Mouse (Mus musculus) heart, adult 2 months (tissue): ENCODE results near the gene Peli3. TPM values are rescaled to one million over a fixed set of nuclear protein-coding genes. Genes with fewer than 3 reads are reported as not detected.
"Not testable (repeated sequence)": the region's sequence is repeated elsewhere in the genome, so short reads cannot be mapped to it uniquely, and the experiment has no call there.

ENCODE experiments used
- DNase-seq, 2 experiments: peaks; one replicate each; pipeline ENCODE4 v3.0.0; 2021
- H3K27ac ChIP-seq: fragments of 200-600 bp; 2 replicates; pipeline ENCODE4 v1.8.1; 2022
- H3K27me3 ChIP-seq: fragments of 200-500 bp; 2 replicates; pipeline ENCODE4 v1.6.1; 2012; ENCODE audit warnings: mild to moderate bottlenecking, low read length, inconsistent platforms, mixed read lengths; ENCODE audit not compliant: control insufficient read depth, insufficient read depth
- H3K36me3 ChIP-seq: fragments of 200-500 bp; 2 replicates; pipeline ENCODE4 v1.6.1; 2012; ENCODE audit warnings: low read length, inconsistent platforms; ENCODE audit not compliant: control insufficient read depth, insufficient read depth
- H3K4me1 ChIP-seq: fragments of 200-500 bp; 2 replicates; pipeline ENCODE4 v1.6.1; 2011; ENCODE audit warnings: low read length; ENCODE audit not compliant: control insufficient read depth, insufficient read depth
- H3K4me3 ChIP-seq: fragments of 200-600 bp; 2 replicates; pipeline ENCODE4 v1.8.1; 2022
- H3K79me2 ChIP-seq: fragments of 200-500 bp; replicated peaks from 2 replicates; pipeline ENCODE4 v1.6.1; 2012; ENCODE audit warnings: mild to moderate bottlenecking, inconsistent platforms, low read length, moderate library complexity, mixed read lengths; ENCODE audit not compliant: control insufficient read depth, insufficient read depth
- H3K9ac ChIP-seq: fragments of 200-500 bp; 2 replicates; pipeline ENCODE4 v1.6.1; 2012; ENCODE audit warnings: low read depth, mild to moderate bottlenecking, control low read depth, inconsistent platforms, low read length, mixed read lengths
- CTCF ChIP-seq: fragments of 200-600 bp; IDR thresholded peaks from 2 replicates; pipeline ENCODE4 v1.8.1; 2022; ENCODE audit warnings: antibody characterized with exemption, mild to moderate bottlenecking, moderate library complexity
- EP300 ChIP-seq: fragments of 200-500 bp; IDR thresholded peaks from 2 replicates; pipeline ENCODE4 v1.6.1; 2011; ENCODE audit warnings: low read depth, low read length, control low read depth; ENCODE audit not compliant: insufficient read depth
- POLR2A ChIP-seq: fragments of 200-500 bp; IDR thresholded peaks from 2 replicates; pipeline ENCODE4 v1.6.1; 2011; ENCODE audit warnings: mild to moderate bottlenecking, low read depth, low read length, control low read depth; ENCODE audit not compliant: insufficient read depth
- WGBS: fragments of 180-500 bp; shearing (Covaris S2); methylation state at CpG from one replicate; pipeline ENCODE4 v1.1.7; 2018; 5-methylcytosine and 5-hydroxymethylcytosine counted together
- intact Hi-C: fragments of 180-260 bp; cut with DNase I; formaldehyde crosslinking; loops from one replicate; pipeline ENCODE4 v1.15.1; 2025
- polyA plus RNA-seq: library from polyadenylated mRNA; depleted of rRNA; stranded (reverse); fragments of >200 nt; gene quantifications from 2 replicates; pipeline ENCODE4 v1.2.3, GENCODE M21; 2012
- total RNA-seq, 2 experiments: library from RNA; stranded (reverse); gene quantifications; 2 replicates each; pipeline ENCODE4 v1.2.3; 2021

Peli3 gene
- total and polyA plus RNA-seq, 3 experiments, result 1.9 to 2.5 (median 2.4) TPM

GRCm38 (mm10) chr19:4989013-4989412 lies 46.1 kb upstream of the Peli3 start:
- DNase-seq, result peak; percentile 85 to 93
- no peak overlapping the region for H3K4me3 ChIP-seq

GRCm38 (mm10) chr19:4981767-4982166 lies 38.8 kb upstream of the Peli3 start:
- intact Hi-C loops, result loop anchor here (1.0 kb wide), 1 partner anchor 21 kb away; no protein-coding TSS in a partner anchor
- Histone ChIP-seq H3K4me3 (no peak overlapping the region), H3K79me2 (no peaks in the 10 kb centered on the region), H3K27me3 (no peaks in the 10 kb centered on the region), H3K4me1 (no peaks in the 10 kb centered on the region), H3K9ac (no peak overlapping the region), H3K36me3 (no peaks in the 10 kb centered on the region), H3K27ac (no peak overlapping the region)
- peak in 1 of 2 experiments; percentile 18 for DNase-seq
- 0 out of 2 replicates have a peak, but pooled peaks have one; percentile 28 for TF ChIP-seq EP300
- no peak for TF ChIP-seq POLR2A
- TF ChIP-seq CTCF, result peak; percentile 92

More at GRCm38 (mm10) chr19:4989013-4989412, 46.1 kb upstream of the Peli3 start:
- Histone ChIP-seq H3K27me3 (no peaks in the 10 kb centered on the region), H3K4me1 (no peaks in the 10 kb centered on the region; the same call in 1 of the 2 replicates), H3K9ac (no peak overlapping the region), H3K79me2 (no peaks in the 10 kb centered on the region), H3K36me3 (no peaks in the 10 kb centered on the region; the same call in 1 of the 2 replicates), H3K27ac (no peak overlapping the region)
- intact Hi-C loops, result no loop called here
- 4% methylated on average over 13 of the region's 13 CpGs for WGBS
- TF ChIP-seq CTCF (no peak), EP300 (peak; percentile 95)

- H3K4me3 ChIP-seq, result no peak overlapping the region
- no peaks in the 10 kb centered on the region for H3K27me3 ChIP-seq
- DNase-seq, result no peak
- no peak overlapping the region for H3K27ac ChIP-seq
- WGBS, result 95% methylated on average over 2 of the region's 2 CpGs
- H3K9ac ChIP-seq, result no peak overlapping the region
- intact Hi-C loops, result loop anchor here (2.0 kb wide), 1 partner anchor 213 kb away; no protein-coding TSS in a partner anchor
- no peaks in the 10 kb centered on the region for H3K79me2 ChIP-seq
- no peaks in the 10 kb centered on the region for H3K36me3 ChIP-seq
- TF ChIP-seq POLR2A (no peak), CTCF (peak; percentile 55)
- H3K4me1 ChIP-seq, result no peaks in the 10 kb centered on the region
Measured at GRCm38 (mm10) chr19:4968236-4968635, 25.3 kb upstream of the Peli3 start.

GRCm38 (mm10) chr19:4961928-4962601 lies 19.1 kb upstream of the Peli3 start, which contains the start of gene Mrpl11:
Gene Mrpl11 (plus strand): TSS chr19:4962147.
- DNase-seq, result peak; percentile 89 to 91
- intact Hi-C loops, result loop anchor here (1.0 to 5.0 kb wide), 3 partner anchors 34 to 335 kb away; partner anchors contain the start of genes Dpp3 and Rce1
- H3K4me1 ChIP-seq, result no peaks in the 10 kb centered on the region
- peak within 1 kb of the TSS; percentile 95 for H3K27ac ChIP-seq
- no peaks in the 10 kb centered on the region for H3K79me2 ChIP-seq
- peak within 1 kb of the TSS; percentile 85 for H3K9ac ChIP-seq
- H3K27me3 ChIP-seq, result no peaks in the 10 kb centered on the region
- peak; percentile 82; the same call in 1 of the 2 replicates for TF ChIP-seq EP300
- peak; percentile 91 for TF ChIP-seq CTCF
- TF ChIP-seq POLR2A, result peak; percentile 24
- under 1% methylated on average over 34 of the region's 34 CpGs for WGBS
- H3K36me3 ChIP-seq, result no peaks in the 10 kb centered on the region; the same call in 1 of the 2 replicates
- H3K4me3 ChIP-seq, result peak within 1 kb of the TSS; percentile 82

GRCm38 (mm10) chr19:4948641-4949040 lies 5.7 kb upstream of the Peli3 start:
- intact Hi-C loops, DNase-seq, H3K9ac ChIP-seq, H3K79me2 ChIP-seq, H3K27me3 ChIP-seq, H3K27ac ChIP-seq, H3K4me1 ChIP-seq, H3K4me3 ChIP-seq, H3K36me3 ChIP-seq: not testable (repeated sequence)
- 80% methylated on average over 9 of the region's 9 CpGs for WGBS

- no peak for TF ChIP-seq EP300
- TF ChIP-seq POLR2A, result no peak
- no peak for TF ChIP-seq CTCF
- no peak for DNase-seq
- Histone ChIP-seq H3K9ac (no peak overlapping the region), H3K4me1 (no peaks in the 10 kb centered on the region), H3K36me3 (no peaks in the 10 kb centered on the region), H3K79me2 (no peaks in the 10 kb centered on the region), H3K4me3 (no peak overlapping the region), H3K27me3 (no peaks in the 10 kb centered on the region; the same call in 1 of the 2 replicates), H3K27ac (no peak overlapping the region)
- 52% methylated on average over 6 of the region's 6 CpGs for WGBS
- intact Hi-C loops, result no loop called here
Measured at GRCm38 (mm10) chr19:4945540-4945939, 2.6 kb upstream of the Peli3 start.
